Mouse (Mus musculus): Measurements from ENCODE around the gene Gck.
"Not testable (repeated sequence)": the region's sequence is repeated elsewhere in the genome, so short reads cannot be mapped to it uniquely, and the experiment has no call there.

The Gck gene

GRCm38 (mm10) chr11:5908642-5909041 lies 41.2 kb downstream of the Gck start:
- no peak for DNase-seq (ENCODE audit: low spot score)

DNA sequence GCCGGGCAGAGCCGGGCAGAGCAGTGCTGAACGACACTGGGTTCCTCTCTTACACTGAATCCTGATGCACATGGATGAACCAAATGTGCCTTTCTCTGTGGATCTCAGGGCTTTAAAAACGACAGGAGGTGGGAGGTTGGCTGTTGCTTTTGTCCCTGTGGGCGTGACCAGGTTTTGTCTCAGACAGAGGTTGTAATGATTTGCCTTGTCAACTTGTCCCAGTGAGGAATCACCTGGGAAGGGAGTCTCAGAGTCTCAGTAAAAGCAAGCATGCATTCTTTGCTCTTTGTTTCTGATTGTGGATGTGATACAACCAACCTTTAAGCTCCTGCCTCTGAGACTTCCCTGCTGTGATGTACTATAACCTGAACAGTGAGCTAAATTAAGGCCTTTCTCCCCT lies 42.8 kb downstream of the Gck start:
- no peak for DNase-seq (ENCODE audit: low spot score)

DNA sequence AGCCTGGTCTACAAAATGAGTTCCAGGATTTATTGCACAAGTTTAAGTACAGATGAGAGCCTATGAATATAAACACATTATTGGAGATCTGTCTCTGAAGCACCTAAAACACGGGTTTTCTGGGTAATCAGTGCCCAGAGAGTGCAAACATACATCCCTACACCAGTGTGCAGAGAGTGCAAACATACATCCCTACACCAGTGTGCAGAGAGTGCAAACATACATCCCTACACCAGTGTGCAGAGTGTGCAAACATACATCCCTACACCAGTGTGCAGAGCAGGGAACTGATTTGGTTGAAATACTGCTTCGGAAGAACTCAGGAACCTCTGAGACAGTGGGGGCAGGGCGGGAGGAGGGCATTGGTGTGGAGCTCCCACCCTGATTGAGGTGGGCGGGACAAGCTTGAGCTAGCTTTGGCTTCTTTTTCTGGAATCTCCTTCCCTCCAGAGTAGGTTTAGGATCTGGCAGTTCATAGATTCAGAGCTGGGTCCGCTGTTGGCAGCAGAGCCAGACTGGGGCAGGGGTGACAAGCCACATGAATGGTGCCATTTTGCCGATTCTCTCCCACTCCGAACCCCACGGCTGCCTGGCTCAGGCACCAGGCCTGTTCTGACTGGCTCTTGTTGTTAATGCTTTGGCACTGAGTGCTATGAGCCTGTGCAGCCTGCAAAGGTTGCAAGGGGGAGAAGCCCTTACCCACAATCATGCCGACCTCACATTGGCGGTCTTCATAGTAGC lies 43.9 kb downstream of the Gck start:
- DNase-seq (ENCODE audit: low spot score), result no peak

DNA sequence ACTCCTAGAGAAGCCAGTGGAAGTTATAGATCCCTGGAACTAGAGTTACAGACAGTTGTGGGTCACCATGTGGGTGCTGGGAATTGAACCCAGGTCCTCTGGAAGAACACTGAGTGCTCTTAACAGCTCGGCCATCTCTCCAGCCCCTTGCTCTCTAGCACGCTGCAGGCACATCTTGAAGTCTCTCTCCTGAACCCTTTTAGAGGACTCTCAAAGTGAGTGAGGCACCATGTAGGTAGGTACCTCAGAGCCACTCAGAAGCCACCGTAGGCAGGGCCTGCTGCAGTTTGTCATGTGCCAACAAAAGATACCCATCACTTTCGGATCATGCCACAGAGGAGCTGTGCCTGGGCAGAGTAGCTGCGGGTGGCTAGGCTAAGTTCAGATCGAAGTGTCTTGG lies 45.0 kb downstream of the Gck start:
- DNase-seq (ENCODE audit: low spot score), result no peak

DNA sequence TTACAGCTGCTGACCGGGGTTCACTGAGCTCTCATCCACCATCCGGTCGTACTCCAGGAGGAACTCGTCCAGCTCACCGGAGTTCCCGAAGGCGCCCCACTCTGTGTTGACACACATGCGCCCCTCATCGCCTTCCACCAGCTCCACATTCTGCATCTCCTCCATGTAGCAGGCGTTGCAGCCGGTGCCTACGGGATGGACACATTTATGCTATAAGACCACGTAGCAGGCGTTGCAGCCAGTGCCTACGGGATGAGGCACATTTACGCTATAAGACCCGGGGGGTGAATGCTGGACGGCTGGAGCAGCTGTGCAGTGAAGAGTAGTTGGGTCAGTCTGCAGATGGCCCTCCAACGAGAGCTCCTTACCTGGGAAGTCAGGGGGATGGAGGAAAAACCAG lies 45.5 kb downstream of the Gck start:
- DNase-seq (ENCODE audit: low spot score), result no peak

GRCm38 (mm10) chr11:5903844-5904243 lies 46.0 kb downstream of the Gck start:
- no peak for DNase-seq (ENCODE audit: low spot score)

GRCm38 (mm10) chr11:5902390-5902789 lies 47.5 kb downstream of the Gck start:
- no peak for DNase-seq (ENCODE audit: low spot score)

GRCm38 (mm10) chr11:5901950-5902349 lies 47.9 kb downstream of the Gck start:
- no peak for DNase-seq (ENCODE audit: low spot score)

DNA sequence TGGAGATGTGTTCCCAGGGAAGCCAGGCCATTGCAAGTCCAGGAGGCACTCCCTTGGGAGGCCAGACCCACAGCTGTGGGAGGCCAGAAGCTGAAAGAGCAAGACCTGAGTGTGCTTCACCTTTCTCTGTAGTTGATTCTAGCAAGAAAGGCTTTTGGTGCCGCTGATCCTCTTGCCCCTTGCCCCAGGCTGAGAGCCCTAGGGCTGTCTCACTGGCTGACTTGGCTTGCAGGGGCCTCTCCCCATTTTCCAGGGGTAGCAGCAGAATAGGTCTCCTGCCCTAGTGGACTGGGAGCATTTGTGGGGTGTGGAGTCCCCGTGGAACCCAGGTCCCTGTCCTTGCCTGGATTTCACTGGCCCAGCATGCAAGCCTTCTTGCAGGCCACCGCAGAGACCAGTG lies 48.6 kb downstream of the Gck start:
- DNase-seq (ENCODE audit: low spot score), result no peak

DNA sequence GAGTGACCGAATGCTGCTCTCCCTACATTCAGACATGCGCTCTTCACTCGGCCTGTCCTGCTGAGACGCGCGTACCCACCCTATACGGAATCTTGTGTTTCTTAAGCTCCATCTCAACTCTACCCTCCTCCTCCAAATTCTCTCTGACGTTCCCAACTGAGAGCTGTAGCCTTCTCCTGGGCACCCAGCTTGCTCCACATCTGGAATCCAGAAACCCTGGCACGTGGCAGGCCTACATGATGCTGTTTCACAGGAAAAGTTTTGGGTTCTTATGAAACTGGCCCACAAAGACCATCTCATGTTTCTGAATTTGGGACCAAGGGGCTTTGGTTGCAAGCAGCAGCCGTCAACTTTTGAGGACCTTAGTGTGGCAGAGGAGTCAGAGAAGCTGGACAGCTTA lies 50.6 kb downstream of the Gck start:
- DNase-seq (ENCODE audit: low spot score), result no peak

DNA sequence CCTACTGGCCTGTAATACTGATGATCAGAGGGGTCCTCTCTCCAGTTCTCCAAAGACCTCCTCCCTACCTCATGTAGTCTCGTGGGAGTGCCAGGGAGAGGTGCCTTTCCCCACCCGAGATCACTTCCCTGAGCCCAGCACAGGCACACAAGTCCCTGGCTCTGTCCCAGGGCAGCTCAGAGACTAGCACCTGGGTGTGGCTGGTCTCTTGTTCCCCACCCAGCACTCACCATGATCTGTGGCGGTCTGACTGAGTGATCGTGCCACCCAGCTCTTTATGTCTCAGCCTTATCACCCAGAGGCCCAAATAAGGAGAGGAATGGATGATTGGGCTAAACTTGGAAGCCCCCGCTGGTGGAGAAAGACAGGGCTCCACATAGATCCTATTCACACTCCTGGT lies 51.4 kb downstream of the Gck start, which contains the start of gene Myl7:
TSS of gene Myl7 (minus strand) at position 252 of the 400 bp plus-strand sequence.
- no peak for DNase-seq (ENCODE audit: low spot score)

- no peak for DNase-seq (ENCODE audit: low spot score)
These were observed 52.0 kb downstream of the Gck start for GRCm38 (mm10) chr11:5897839-5898238.

DNA sequence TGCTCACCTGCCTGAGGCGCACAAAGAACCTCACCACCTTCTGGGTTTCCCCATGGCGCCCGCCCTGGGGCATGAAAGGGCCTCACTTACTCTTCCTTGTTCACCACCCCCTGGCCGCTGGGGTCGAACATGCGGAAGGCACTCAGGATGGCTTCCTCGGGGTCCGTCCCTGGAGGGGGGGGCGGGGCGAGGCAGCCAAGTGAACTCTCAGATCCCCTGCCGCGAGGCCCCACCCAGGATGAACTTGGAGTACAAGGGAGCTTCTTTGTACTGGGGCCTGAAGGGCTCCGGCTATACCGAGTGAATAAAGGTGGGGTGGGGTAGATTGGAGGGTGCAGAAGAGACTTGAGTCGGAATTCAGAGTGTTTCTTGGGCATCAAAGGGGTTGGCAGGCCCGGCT lies 52.7 kb downstream of the Gck start:
- no peak for DNase-seq (ENCODE audit: low spot score)

DNA sequence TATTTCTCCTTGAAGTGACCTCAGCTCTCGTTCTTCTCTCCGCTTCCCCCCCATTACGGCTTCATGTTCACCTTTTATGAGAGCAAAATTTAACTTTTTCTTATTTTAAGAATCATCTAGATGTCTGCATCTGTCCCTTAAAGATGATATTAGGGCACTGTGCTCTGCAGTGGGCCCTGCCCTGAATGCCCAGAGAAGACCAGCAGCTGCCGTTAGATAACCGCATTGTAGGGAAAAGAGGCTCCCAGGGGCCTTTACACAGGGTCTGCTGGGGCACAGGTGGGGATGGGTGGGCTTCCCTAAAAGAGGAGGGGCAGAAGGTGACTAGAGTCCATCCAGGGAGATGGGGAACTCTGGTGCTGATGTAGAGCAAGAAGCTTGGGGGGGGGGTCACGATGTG lies 56.1 kb downstream of the Gck start:
- DNase-seq (ENCODE audit: low spot score), result no peak

DNA sequence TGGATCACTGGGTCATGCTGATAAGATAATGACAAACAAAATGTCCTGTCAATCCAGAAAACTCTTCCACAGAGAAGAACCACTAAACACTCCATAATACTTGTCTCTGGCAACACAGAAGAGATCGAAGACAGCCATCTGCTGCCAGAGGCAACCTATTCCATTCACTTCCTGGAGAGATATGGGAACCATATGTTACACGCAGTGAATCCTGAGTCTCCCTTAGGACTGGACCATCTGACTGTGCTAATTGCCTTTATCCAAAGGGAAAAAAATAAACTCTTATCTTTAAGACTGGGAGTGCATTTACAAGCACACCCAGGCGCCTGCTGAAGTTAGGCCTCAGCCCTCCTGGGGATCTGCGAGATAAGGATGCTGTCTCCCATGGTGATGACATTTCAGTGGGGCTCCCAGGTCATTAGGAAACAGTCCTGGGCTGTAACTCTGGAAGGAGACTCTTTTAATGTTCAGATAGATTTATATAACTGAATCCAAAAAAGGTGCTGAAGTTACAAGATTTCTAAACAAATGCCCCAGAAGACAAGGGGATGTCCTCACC lies 57.0 kb downstream of the Gck start:
- DNase-seq (ENCODE audit: low spot score), result no peak

- DNase-seq (ENCODE audit: low spot score), result no peak
These were observed 57.7 kb downstream of the Gck start for GRCm38 (mm10) chr11:5892151-5892591.

GRCm38 (mm10) chr11:5888563-5888962 lies 61.3 kb downstream of the Gck start:
- not testable (repeated sequence) for DNase-seq (ENCODE audit: low spot score)

DNA sequence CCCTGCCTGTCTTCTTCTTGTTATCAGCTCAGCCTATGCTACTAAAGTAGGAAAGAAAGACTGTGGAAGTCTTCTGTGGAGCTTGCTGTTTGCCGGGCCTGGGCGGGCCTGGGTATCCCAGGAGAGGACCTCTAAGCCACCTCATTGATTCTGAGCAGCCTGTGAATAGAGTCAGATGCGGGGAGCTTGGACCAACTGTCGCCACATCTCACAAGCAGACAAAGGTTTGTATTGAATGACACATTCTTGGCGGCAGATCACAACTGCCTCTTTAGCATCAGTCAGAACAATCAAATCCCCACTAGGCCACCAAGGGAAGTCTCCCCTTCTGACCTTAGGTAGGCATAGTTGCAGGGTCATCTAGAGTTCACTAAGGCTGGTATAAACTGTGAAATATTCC lies 62.6 kb downstream of the Gck start:
- DNase-seq (ENCODE audit: low spot score), result no peak

DNA sequence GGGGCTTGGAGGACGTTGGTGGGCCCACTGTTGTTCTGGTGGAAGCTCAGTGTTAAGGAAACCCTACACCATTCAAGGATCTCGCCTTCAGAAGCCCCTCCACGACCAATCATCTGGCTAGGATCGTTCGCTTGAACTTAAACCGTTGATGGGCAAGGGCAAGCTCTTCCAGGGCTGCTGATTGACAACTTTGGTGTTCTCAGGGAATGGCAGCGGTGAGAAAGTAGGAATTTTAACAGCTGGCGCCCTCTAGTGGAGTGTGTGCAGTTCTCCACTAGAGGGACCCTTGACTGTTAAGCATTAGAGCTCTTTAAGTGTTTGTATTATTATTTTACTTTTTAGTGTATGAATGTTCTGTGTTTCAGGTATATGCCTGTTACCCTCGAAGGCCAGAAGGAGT lies 63.7 kb downstream of the Gck start:
- no peak for DNase-seq (ENCODE audit: low spot score)

DNA sequence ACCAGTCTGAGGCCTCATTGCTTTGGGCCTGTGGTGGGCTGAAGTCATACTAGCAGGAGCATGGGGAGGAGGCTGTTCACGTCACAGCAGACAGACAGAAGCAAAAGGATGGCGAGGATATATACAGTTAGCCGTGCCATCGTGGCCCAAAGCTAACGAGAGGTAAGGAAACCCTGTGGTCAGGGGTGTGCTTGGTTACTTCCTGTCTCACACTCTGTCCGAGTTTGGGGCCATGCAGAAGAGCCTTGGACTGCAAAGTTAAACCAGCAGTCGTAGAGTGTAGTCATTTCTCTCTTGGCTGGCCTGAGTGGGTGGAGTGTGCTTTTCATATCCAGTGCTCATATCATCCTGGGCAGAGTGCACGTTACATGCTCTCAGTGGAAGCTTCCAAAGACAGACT lies 67.4 kb downstream of the Gck start:
- no peak for DNase-seq (ENCODE audit: low spot score)

DNA sequence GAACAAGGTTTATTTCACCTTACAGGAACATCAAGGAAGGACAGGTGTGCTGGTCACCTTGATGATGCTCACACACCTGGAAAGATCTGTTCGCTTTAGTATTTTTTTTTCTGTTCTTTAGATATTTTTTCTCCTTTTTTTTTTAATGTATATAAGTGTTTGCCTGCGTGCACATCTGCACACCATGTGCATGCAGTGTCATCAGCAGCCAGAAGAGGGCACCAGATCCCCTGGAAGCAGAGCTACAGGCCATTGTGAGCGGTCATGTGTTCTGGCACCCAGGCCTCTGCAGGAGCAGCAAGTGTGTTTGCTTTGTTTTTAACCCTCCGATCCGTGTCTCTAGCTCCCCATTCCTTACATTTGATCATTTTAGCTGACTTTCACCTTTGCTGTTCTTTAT lies 70.0 kb downstream of the Gck start:
- no peak for DNase-seq (ENCODE audit: low spot score)

DNA sequence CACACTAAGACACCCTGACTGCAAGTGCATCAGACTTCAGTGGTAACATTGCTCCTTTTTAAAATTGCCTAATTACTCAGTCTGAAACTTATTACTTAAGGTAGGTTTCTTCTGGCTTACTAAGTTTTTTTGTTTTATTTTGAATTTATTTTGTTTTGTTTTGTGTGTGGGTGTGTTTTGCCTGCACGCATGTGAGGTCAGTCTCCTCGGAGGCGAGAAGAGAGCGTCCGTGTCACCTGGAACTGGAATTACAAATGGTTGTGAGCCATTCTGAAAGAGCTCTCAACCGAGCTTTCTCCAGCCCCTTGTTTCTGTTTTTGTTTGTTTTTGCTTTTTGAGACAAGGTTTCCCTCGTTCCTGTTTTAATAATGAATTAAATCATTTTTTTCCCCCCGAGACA lies 71.2 kb downstream of the Gck start:
- DNase-seq (ENCODE audit: low spot score), result no peak

- peak; percentile 90 for DNase-seq (ENCODE audit: low spot score)
These were observed 71.9 kb downstream of the Gck start, which contains the start of gene Pold2 for GRCm38 (mm10) chr11:5877921-5878526. Gene Pold2, minus strand, starts transcription at chr11:5878292.

DNA sequence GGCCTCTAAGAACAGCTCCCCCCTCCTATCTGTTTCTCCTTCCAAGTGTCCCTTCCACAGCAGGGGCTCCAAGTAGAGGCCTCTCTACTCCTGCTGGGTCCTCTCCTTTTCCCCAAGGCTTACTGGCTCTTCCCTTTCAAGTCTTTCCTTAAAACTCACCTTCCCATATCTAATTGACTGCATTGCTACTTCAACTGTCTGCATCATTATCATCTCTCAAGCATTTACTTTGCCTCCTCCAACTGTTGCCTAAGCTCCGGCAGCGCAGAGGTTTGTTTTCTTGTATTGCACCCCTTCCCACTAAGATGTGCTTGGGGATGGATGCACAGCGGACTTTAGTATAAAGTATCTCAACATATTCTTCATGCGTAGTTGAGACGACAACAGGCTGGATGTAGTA lies 72.5 kb downstream of the Gck start:
- no peak for DNase-seq (ENCODE audit: low spot score)
